Mouse (Mus musculus) heart, adult 2 months (tissue): ENCODE results near the gene Phgdh. TPM values are rescaled to one million over a fixed set of nuclear protein-coding genes. Genes with fewer than 3 reads are reported as not detected.

Source experiments
- DNase-seq, 2 experiments: peaks; one replicate each; pipeline ENCODE4 v3.0.0; 2021
- H3K27ac ChIP-seq: fragments of 200-600 bp; 2 replicates; pipeline ENCODE4 v1.8.1; 2022
- H3K27me3 ChIP-seq: fragments of 200-500 bp; 2 replicates; pipeline ENCODE4 v1.6.1; 2012; ENCODE audit warnings: mild to moderate bottlenecking, low read length, inconsistent platforms, mixed read lengths; ENCODE audit not compliant: control insufficient read depth, insufficient read depth
- H3K36me3 ChIP-seq: fragments of 200-500 bp; 2 replicates; pipeline ENCODE4 v1.6.1; 2012; ENCODE audit warnings: low read length, inconsistent platforms; ENCODE audit not compliant: control insufficient read depth, insufficient read depth
- H3K4me1 ChIP-seq: fragments of 200-500 bp; 2 replicates; pipeline ENCODE4 v1.6.1; 2011; ENCODE audit warnings: low read length; ENCODE audit not compliant: control insufficient read depth, insufficient read depth
- H3K4me3 ChIP-seq: fragments of 200-600 bp; 2 replicates; pipeline ENCODE4 v1.8.1; 2022
- H3K79me2 ChIP-seq: fragments of 200-500 bp; replicated peaks from 2 replicates; pipeline ENCODE4 v1.6.1; 2012; ENCODE audit warnings: mild to moderate bottlenecking, inconsistent platforms, low read length, moderate library complexity, mixed read lengths; ENCODE audit not compliant: control insufficient read depth, insufficient read depth
- H3K9ac ChIP-seq: fragments of 200-500 bp; 2 replicates; pipeline ENCODE4 v1.6.1; 2012; ENCODE audit warnings: low read depth, mild to moderate bottlenecking, control low read depth, inconsistent platforms, low read length, mixed read lengths
- CTCF ChIP-seq: fragments of 200-600 bp; IDR thresholded peaks from 2 replicates; pipeline ENCODE4 v1.8.1; 2022; ENCODE audit warnings: antibody characterized with exemption, mild to moderate bottlenecking, moderate library complexity
- EP300 ChIP-seq: fragments of 200-500 bp; IDR thresholded peaks from 2 replicates; pipeline ENCODE4 v1.6.1; 2011; ENCODE audit warnings: low read depth, low read length, control low read depth; ENCODE audit not compliant: insufficient read depth
- POLR2A ChIP-seq: fragments of 200-500 bp; IDR thresholded peaks from 2 replicates; pipeline ENCODE4 v1.6.1; 2011; ENCODE audit warnings: mild to moderate bottlenecking, low read depth, low read length, control low read depth; ENCODE audit not compliant: insufficient read depth
- WGBS: fragments of 180-500 bp; shearing (Covaris S2); methylation state at CpG from one replicate; pipeline ENCODE4 v1.1.7; 2018; 5-methylcytosine and 5-hydroxymethylcytosine counted together
- intact Hi-C: fragments of 180-260 bp; cut with DNase I; formaldehyde crosslinking; loops from one replicate; pipeline ENCODE4 v1.15.1; 2025
- polyA plus RNA-seq: library from polyadenylated mRNA; depleted of rRNA; stranded (reverse); fragments of >200 nt; gene quantifications from 2 replicates; pipeline ENCODE4 v1.2.3, GENCODE M21; 2012
- total RNA-seq, 2 experiments: library from RNA; stranded (reverse); gene quantifications; 2 replicates each; pipeline ENCODE4 v1.2.3; 2021

Phgdh gene
- total and polyA plus RNA-seq, 3 experiments, result 1.5 to 4.5 (median 1.8) TPM

DNA sequence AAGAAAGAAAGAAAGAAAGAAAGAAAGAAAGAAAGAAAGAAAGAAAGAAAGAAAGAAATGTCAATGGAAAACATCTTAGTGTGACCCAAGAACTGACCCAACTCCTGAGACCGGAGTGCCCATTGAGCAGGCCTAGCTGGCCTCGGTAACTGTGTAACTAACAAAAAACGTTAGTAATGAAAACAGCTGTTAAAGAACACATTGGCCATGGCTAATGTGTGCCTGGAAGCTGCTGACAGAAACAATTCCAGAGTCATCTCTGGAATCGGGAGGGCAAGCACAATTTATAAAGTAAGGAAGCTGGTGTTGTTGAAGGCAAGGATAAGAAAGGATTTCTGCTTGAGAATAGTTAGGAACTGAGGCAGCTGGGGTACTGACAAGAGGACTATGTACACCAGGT lies 28.5 kb upstream of the Phgdh start:
- H3K4me1 ChIP-seq, result peaks cover 1% of the 10 kb centered on the region
- no peak for TF ChIP-seq EP300
- no peak for TF ChIP-seq CTCF
- TF ChIP-seq POLR2A, result no peak
- 56% methylated on average over 4 of the region's 4 CpGs for WGBS
- H3K27me3 ChIP-seq, result no peaks in the 10 kb centered on the region
- H3K79me2 ChIP-seq, result no peaks in the 10 kb centered on the region
- intact Hi-C loops, result no loop called here
- no peak for DNase-seq
- no peaks in the 10 kb centered on the region for H3K36me3 ChIP-seq
- no peak overlapping the region for H3K27ac ChIP-seq
- no peak overlapping the region for H3K4me3 ChIP-seq
- H3K9ac ChIP-seq, result no peak overlapping the region

DNA sequence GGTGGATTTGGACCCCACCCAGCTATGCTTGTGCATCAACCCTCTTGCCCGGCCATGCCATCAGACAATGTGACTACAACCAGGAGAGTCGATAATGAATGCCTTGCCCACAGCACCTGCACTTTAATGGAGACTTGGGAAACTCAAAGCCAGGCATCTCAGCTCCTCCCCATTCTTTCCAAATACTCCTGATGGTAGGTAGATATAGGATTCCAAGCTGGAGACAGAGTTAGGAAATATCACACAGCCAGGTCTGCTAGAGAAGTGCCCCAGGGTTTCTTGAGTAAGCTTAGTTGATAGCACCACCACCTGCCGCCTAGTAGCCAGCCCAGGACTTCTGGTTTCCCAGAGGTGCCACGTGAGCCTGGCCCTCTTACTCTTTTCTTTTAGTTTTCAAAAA lies 27.0 kb upstream of the Phgdh start:
- H3K4me3 ChIP-seq, result no peak overlapping the region
- H3K27ac ChIP-seq, result no peak overlapping the region
- H3K79me2 ChIP-seq, result no peaks in the 10 kb centered on the region
- peaks cover 1% of the 10 kb centered on the region for H3K4me1 ChIP-seq
- 88% methylated on average over 4 of the region's 4 CpGs for WGBS
- no peak overlapping the region for H3K9ac ChIP-seq
- H3K27me3 ChIP-seq, result no peaks in the 10 kb centered on the region
- TF ChIP-seq POLR2A, result no peak
- TF ChIP-seq CTCF, result no peak
- no peak for TF ChIP-seq EP300
- intact Hi-C loops, result no loop called here
- H3K36me3 ChIP-seq, result no peaks in the 10 kb centered on the region
- DNase-seq, result no peak

DNA sequence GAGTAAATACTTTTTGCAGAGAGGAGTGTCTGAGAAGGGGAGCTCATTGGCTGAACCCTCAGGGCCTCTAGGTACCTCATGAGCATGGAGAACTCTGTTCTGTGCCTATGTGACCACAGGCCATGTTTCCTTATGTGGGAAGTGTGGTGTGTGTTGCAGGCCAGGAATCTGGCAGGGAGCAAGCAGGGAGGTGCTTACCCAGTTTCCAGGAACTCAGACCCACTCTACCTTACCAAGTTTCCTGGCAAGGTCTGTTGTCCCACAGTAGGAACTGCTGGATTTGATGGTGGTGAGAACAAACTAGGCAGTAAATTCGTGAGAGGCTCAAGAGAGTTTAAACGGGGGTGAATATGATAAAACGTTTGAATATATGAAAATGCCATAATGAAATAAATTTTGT lies 26.3 kb upstream of the Phgdh start:
- no peak overlapping the region for H3K9ac ChIP-seq
- no peak overlapping the region for H3K4me3 ChIP-seq
- H3K27me3 ChIP-seq, result no peaks in the 10 kb centered on the region
- DNase-seq, result no peak
- no peaks in the 10 kb centered on the region for H3K36me3 ChIP-seq
- H3K4me1 ChIP-seq, result peaks cover 1% of the 10 kb centered on the region
- H3K79me2 ChIP-seq, result no peaks in the 10 kb centered on the region
- 75% methylated on average over 3 of the region's 3 CpGs for WGBS
- intact Hi-C loops, result no loop called here
- TF ChIP-seq CTCF, result no peak
- TF ChIP-seq POLR2A, result no peak
- TF ChIP-seq EP300, result no peak
- no peak overlapping the region for H3K27ac ChIP-seq

DNA sequence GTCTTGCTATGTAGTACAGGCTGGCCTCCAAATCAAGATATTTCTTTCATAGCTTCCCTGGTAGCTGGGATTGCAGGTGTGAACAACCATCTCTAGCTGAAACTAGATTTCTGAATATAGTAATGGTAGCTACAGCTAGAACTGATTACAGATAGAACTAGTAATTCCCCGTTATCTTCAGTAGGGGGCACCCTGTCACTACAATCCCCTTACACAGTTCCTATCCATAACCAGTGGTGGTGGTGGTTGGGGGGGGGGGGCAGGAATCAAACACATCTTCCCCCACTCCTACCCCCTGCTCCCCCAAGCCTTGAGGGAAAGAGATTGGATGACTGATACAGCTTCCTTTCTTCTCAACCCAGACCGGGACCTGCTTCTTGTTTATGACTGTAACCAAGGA lies 23.0 kb upstream of the Phgdh start:
- intact Hi-C loops, result loop anchor here (1.0 to 5.0 kb wide), 2 partner anchors 65 to 81 kb away; no protein-coding TSS in a partner anchor
- 30% methylated on average over 2 of the region's 2 CpGs for WGBS
- TF ChIP-seq EP300 (0 out of 2 replicates have a peak, but pooled peaks have one; percentile 14), POLR2A (no peak), CTCF (peak; percentile 76)
- no peaks in the 10 kb centered on the region; the same call in 1 of the 2 replicates for H3K4me1 ChIP-seq
- no peaks in the 10 kb centered on the region for H3K79me2 ChIP-seq
- no peak overlapping the region for H3K4me3 ChIP-seq
- no peaks in the 10 kb centered on the region for H3K36me3 ChIP-seq
- DNase-seq, result no peak
- no peak overlapping the region for H3K27ac ChIP-seq
- H3K9ac ChIP-seq, result no peak overlapping the region
- no peaks in the 10 kb centered on the region for H3K27me3 ChIP-seq

DNA sequence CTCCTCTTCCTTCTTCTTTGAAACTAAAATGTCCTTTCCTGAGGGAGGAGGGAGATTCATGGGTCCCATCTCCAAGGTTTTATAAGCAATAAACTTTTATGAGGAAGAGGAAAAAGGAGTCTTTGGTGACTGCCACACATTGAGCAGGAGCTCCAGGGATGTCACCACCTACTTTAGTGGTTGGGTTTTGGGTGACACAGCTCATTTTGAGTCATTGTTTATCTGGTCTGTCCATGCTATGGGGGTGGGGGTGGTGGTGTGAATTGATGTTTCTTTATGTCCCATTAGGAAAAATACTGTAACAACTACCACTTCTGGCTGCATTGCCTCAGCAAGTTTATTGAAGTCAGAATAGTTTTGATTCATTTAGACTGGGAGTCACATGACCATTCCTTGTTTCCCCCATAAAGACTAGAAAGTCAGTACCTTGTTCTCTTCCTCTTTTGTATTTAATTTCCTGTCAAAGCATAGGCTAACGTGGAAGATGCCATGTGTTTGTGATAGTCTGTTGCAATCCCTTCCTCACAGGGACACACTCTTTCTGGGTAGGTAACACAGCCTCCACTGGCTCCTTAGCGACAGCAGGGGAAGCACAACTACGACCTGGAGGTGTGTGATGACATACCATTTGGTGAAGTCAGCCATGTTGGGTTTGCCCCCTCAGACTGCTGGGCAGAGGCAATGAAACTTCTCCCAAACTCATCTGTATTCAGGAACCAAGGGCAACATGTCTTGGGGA lies 17.0 kb upstream of the Phgdh start:
- DNase-seq, result no peak
- Histone ChIP-seq H3K79me2 (no peaks in the 10 kb centered on the region), H3K9ac (no peak overlapping the region), H3K36me3 (no peaks in the 10 kb centered on the region), H3K4me1 (no peaks in the 10 kb centered on the region), H3K27ac (no peak overlapping the region), H3K27me3 (no peaks in the 10 kb centered on the region), H3K4me3 (no peak overlapping the region)
- TF ChIP-seq POLR2A (no peak), EP300 (no peak), CTCF (no peak)
- intact Hi-C loops, result no loop called here
- 64% methylated on average over 3 of the region's 3 CpGs for WGBS

DNA sequence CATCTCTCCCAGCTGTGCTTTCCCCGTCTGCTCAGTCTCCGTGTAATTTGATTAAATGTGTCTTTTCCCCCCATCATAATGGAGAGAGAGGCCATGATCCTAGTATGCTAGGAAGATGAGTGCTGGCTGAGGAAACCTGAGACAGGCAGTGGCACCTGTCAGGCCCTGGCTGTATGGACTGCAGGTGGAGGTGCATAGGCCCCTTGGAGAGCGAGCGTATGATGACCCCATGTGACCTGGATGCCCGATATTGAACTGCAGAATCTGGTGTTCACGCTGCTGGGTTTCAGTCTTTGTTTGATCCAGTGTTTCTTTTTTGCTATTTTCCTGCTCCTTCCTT lies 16.2 kb upstream of the Phgdh start:
- Histone ChIP-seq H3K36me3 (no peaks in the 10 kb centered on the region), H3K4me3 (no peak overlapping the region), H3K4me1 (no peaks in the 10 kb centered on the region), H3K79me2 (no peaks in the 10 kb centered on the region), H3K27me3 (no peaks in the 10 kb centered on the region), H3K9ac (no peak overlapping the region), H3K27ac (no peak overlapping the region)
- intact Hi-C loops, result no loop called here
- 73% methylated on average over 6 of the region's 6 CpGs for WGBS
- TF ChIP-seq CTCF (no peak), POLR2A (no peak), EP300 (no peak)
- no peak for DNase-seq
